Mouse (Mus musculus) liver, postnatal 0 days (tissue): Measurements from ENCODE around the gene Prkag2. TPM values are rescaled to one million over a fixed set of nuclear protein-coding genes. Genes with fewer than 3 reads are reported as not detected.

Experiments
- ATAC-seq: fragments of 200-750 bp; cut with Nextera tagmentation; 2 replicates; pipeline ENCODE4 v1.8.0; 2017; ENCODE audit warnings: mild to moderate bottlenecking, moderate library complexity
- DNase-seq: peaks from one replicate; pipeline ENCODE4 v3.0.0-alpha.2; 2016
- H3K27ac ChIP-seq: fragments of 300-500 bp; sonication (generic); 2 replicates; pipeline ENCODE4 v1.5.1; 2014; ENCODE audit warnings: antibody characterized with exemption, moderate library complexity, mild to moderate bottlenecking, low read depth
- H3K27me3 ChIP-seq: fragments of 300-500 bp; sonication (generic); 2 replicates; pipeline ENCODE4 v1.6.1; 2014; ENCODE audit warnings: low read length, control low read depth, mixed read lengths; ENCODE audit not compliant: insufficient read depth
- H3K36me3 ChIP-seq: fragments of 300-500 bp; sonication (generic); replicated peaks from 2 replicates; pipeline ENCODE4 v1.6.1; 2014; ENCODE audit warnings: mild to moderate bottlenecking, control low read depth, low read length, moderate library complexity, mixed read lengths; ENCODE audit not compliant: insufficient read depth
- H3K4me1 ChIP-seq: fragments of 300-500 bp; sonication (generic); 2 replicates; pipeline ENCODE4 v1.6.1; 2014; ENCODE audit warnings: antibody characterized with exemption, mild to moderate bottlenecking, control low read depth; ENCODE audit not compliant: insufficient read depth
- H3K4me2 ChIP-seq: fragments of 300-500 bp; sonication (generic); 2 replicates; pipeline ENCODE4 v1.6.1; 2014; ENCODE audit warnings: low read depth, mild to moderate bottlenecking, low read length, moderate library complexity, mixed read lengths
- H3K4me3 ChIP-seq: fragments of 300-500 bp; sonication (generic); 2 replicates; pipeline ENCODE4 v1.5.1; 2014; ENCODE audit warnings: low read depth, low read length
- H3K9ac ChIP-seq: fragments of 300-500 bp; sonication (generic); replicated peaks from 2 replicates; pipeline ENCODE4 v1.6.1; 2014; ENCODE audit warnings: mild to moderate bottlenecking, moderate library complexity
- H3K9me3 ChIP-seq: fragments of 300-500 bp; sonication (generic); 2 replicates; pipeline ENCODE4 v1.6.1; 2016; ENCODE audit warnings: mild to moderate bottlenecking, control low read depth, low read length, mixed read lengths
- CTCF ChIP-seq: sonication (generic); IDR thresholded peaks from 2 replicates; pipeline ENCODE4 v1.5.1; 2016; ENCODE audit warnings: antibody characterized with exemption, low read depth
- EP300 ChIP-seq: IDR thresholded peaks from 2 replicates; pipeline ENCODE4 v1.6.1; 2016; ENCODE audit warnings: antibody characterized with exemption, low read depth, mild to moderate bottlenecking
- WGBS: fragments of 180-500 bp; shearing (Covaris S2); extraction: QIAGEN DNeasy Blood & Tissue Kit; methylation state at CpG from one replicate; pipeline ENCODE4 v1.1.7; 2014; ENCODE audit not compliant: insufficient replicate concordance; 5-methylcytosine and 5-hydroxymethylcytosine counted together
- polyA plus RNA-seq: library from polyadenylated mRNA; unstranded; fragments of >200 nt; fragmentation: Nextera tagmentation; extraction: Ambion mirVana; gene quantifications from 2 replicates; pipeline ENCODE4 v1.2.1, GENCODE M21; 2015

Prkag2 gene
- polyA plus RNA-seq, 1 experiment from 2014 or later = 6.8 TPM

GRCm38 (mm10) chr5:24976907-24977306 lies 123.5 kb downstream of the Prkag2 start:
- H3K27me3 ChIP-seq = no peaks in the 10 kb centered on the region
- H3K4me3 ChIP-seq = no peak overlapping the region
- H3K9ac ChIP-seq = no peak overlapping the region
- no peaks in the 10 kb centered on the region for H3K36me3 ChIP-seq
- WGBS = 58% methylated on average over 3 of the region's 3 CpGs
- H3K27ac ChIP-seq = 0 out of 2 replicates have a peak overlapping the region, but pooled peaks have one; percentile 5
- peaks cover 23% of the 10 kb centered on the region for H3K4me1 ChIP-seq
- no peaks in the 10 kb centered on the region for H3K9me3 ChIP-seq
- ATAC-seq = no peak
- no peak overlapping the region for H3K4me2 ChIP-seq
- DNase-seq = no peak
- no peak for TF ChIP-seq EP300
- TF ChIP-seq CTCF = no peak

GRCm38 (mm10) chr5:24976236-24976635 lies 124.2 kb downstream of the Prkag2 start:
- no peaks in the 10 kb centered on the region for H3K36me3 ChIP-seq
- H3K4me2 ChIP-seq = no peak overlapping the region
- peak; percentile 69 for DNase-seq

GRCm38 (mm10) chr5:24975100-24975499 lies 125.3 kb downstream of the Prkag2 start:
- Histone ChIP-seq H3K4me1 (peaks cover 24% of the 10 kb centered on the region), H3K36me3 (no peaks in the 10 kb centered on the region), H3K9ac (no peak overlapping the region), H3K27ac (no peak overlapping the region), H3K9me3 (no peaks in the 10 kb centered on the region), H3K4me3 (no peak overlapping the region), H3K4me2 (no peak overlapping the region), H3K27me3 (no peaks in the 10 kb centered on the region)
- DNase-seq (no peak), ATAC-seq (no peak)
- TF ChIP-seq CTCF (peak; percentile 29; the same call in 1 of the 2 replicates), EP300 (no peak)
- 55% methylated on average over 7 of the region's 7 CpGs for WGBS

More at GRCm38 (mm10) chr5:24976236-24976635, 124.2 kb downstream of the Prkag2 start:
- TF ChIP-seq CTCF (no peak), EP300 (no peak)
- Histone ChIP-seq H3K4me1 (peaks cover 23% of the 10 kb centered on the region), H3K9ac (no peak overlapping the region), H3K4me3 (no peak overlapping the region), H3K27ac (0 out of 2 replicates have a peak overlapping the region, but pooled peaks have one; percentile 24), H3K9me3 (no peaks in the 10 kb centered on the region), H3K27me3 (no peaks in the 10 kb centered on the region)
- WGBS = 73% methylated on average over 12 of the region's 12 CpGs
- ATAC-seq = peak; percentile 62

- Histone ChIP-seq H3K4me3 (no peak overlapping the region), H3K27ac (no peak overlapping the region), H3K9ac (no peak overlapping the region), H3K36me3 (no peaks in the 10 kb centered on the region), H3K9me3 (no peaks in the 10 kb centered on the region), H3K4me2 (no peak overlapping the region), H3K27me3 (no peaks in the 10 kb centered on the region), H3K4me1 (peaks cover 22% of the 10 kb centered on the region)
- TF ChIP-seq CTCF = no peak
- no peak for TF ChIP-seq EP300
- ATAC-seq (no peak), DNase-seq (no peak)
- WGBS = 71% methylated on average over 9 of the region's 9 CpGs
These were observed 126.7 kb downstream of the Prkag2 start for GRCm38 (mm10) chr5:24973672-24974225.

GRCm38 (mm10) chr5:24973228-24973627 lies 127.2 kb downstream of the Prkag2 start:
- H3K4me2 ChIP-seq = no peak overlapping the region

GRCm38 (mm10) chr5:24970552-24971275 lies 129.7 kb downstream of the Prkag2 start:
- no peak overlapping the region for H3K4me3 ChIP-seq
- no peak overlapping the region for H3K4me2 ChIP-seq
- ATAC-seq (no peak), DNase-seq (no peak)
- TF ChIP-seq CTCF (no peak), EP300 (no peak)
- WGBS = 61% methylated on average over 8 of the region's 8 CpGs
- no peak overlapping the region for H3K27ac ChIP-seq
- H3K9ac ChIP-seq = no peak overlapping the region
- H3K9me3 ChIP-seq = no peaks in the 10 kb centered on the region
- H3K27me3 ChIP-seq = no peaks in the 10 kb centered on the region
- no peaks in the 10 kb centered on the region for H3K36me3 ChIP-seq
- peaks cover 27% of the 10 kb centered on the region for H3K4me1 ChIP-seq

More at GRCm38 (mm10) chr5:24973228-24973627, 127.2 kb downstream of the Prkag2 start:
- ATAC-seq (0 out of 2 replicates have a peak, but pooled peaks have one; percentile 9), DNase-seq (peak; percentile 62)
- Histone ChIP-seq H3K9me3 (no peaks in the 10 kb centered on the region), H3K9ac (no peak overlapping the region), H3K4me3 (no peak overlapping the region), H3K27me3 (no peaks in the 10 kb centered on the region), H3K27ac (no peak overlapping the region), H3K4me1 (peaks cover 26% of the 10 kb centered on the region), H3K36me3 (no peaks in the 10 kb centered on the region)
- 45% methylated on average over 13 of the region's 13 CpGs for WGBS
- TF ChIP-seq CTCF = 0 out of 2 replicates have a peak, but pooled peaks have one; percentile 13
- no peak for TF ChIP-seq EP300
